Mouse (Mus musculus) urinary bladder, postnatal 25 days (tissue): ENCODE measurements around the gene Clrn1.
"Not testable (repeated sequence)": the region's sequence is repeated elsewhere in the genome, so short reads cannot be mapped to it uniquely, and the experiment has no call there.

Experiments
- DNase-seq: peaks from one replicate; pipeline ENCODE4 v3.0.0; 2022; ENCODE audit warnings: low spot score

Gene Clrn1

DNA sequence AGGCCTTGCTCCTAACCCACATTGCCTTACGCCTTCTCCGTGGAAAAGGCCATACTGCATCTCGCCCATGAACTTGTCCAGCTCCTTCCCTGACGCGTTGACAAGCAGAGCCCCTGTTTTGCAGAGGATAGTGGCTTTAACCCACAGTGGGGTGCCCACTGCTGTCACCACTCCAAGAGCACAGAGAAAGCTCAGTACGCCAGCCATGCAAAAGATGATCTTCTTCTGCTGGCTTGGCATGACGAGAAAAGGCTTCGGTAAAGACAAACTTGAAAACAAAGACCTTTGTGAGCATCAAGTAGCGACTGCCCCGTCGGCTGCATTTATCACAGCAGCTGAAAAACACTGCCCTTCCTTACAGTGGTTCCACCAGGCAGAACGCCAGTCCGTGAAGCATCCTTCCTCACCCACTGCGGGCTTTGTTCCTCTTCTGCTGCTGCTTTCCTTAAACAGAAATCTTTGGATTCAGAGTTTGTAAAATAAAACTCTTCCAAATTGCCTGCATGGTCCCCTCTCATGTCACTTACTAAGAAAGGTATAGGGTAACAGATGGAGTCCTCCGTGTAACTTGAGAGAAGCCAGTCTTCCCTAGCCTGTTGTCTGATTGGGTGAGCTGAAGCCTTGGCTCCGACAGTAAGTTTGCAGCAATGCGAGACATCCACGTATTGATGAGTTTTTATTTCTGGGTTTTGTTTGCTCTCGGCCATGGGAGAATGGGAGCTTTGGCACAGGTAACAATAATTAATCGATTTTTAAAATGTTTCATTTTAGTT is at the start of gene Clrn1:
Clrn1 (minus strand) TSS at position 540 of the 773 bp plus-strand sequence.
- no peak for DNase-seq

GRCm38 (mm10) chr3:58924027-58924426 is 38.9 kb upstream of the Clrn1 start:
- DNase-seq, result no peak

DNA sequence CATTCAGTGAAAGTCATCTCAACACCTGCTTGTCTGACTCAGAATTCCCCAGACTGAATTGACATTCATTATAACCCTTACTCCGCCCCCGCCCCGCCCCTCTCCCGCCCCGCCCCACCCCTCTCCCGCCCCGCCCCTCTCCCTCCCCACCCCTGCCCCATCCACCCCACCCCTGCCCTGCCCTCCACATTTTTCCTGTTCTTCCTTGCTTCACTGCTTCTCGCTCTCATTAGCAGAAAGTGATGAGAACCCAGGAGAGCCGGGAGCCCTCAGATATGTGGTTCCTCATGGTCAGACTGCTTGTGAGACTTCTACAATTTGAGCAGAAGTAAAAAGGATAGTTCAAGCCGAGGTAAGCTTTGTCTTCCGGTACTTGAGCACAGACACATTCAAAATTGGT is 38.0 kb upstream of the Clrn1 start:
- DNase-seq, result no peak

GRCm38 (mm10) chr3:58922636-58923035 is 37.5 kb upstream of the Clrn1 start:
- no peak for DNase-seq

- DNase-seq, result no peak
Observed at GRCm38 (mm10) chr3:58921316-58921715, 36.2 kb upstream of the Clrn1 start.

DNA sequence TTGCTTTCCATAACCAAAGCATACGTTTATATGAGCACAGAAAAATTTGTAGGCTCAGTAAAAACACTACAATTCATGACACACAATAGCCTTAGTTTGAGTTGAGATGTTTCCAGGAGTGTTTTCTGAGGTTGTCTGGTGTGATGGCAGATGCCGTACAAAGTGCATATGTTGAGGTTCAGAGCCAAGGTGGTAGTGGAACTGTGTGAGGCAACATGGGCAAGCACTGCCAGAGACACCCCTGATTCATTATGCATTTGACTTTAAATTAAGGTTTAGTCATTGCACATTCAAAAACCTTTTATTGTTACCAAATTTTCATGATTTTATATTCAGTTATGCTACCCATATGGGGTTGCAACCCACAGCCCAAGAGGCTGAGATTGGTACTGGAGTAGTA is 19.5 kb upstream of the Clrn1 start:
- DNase-seq, result no peak

DNA sequence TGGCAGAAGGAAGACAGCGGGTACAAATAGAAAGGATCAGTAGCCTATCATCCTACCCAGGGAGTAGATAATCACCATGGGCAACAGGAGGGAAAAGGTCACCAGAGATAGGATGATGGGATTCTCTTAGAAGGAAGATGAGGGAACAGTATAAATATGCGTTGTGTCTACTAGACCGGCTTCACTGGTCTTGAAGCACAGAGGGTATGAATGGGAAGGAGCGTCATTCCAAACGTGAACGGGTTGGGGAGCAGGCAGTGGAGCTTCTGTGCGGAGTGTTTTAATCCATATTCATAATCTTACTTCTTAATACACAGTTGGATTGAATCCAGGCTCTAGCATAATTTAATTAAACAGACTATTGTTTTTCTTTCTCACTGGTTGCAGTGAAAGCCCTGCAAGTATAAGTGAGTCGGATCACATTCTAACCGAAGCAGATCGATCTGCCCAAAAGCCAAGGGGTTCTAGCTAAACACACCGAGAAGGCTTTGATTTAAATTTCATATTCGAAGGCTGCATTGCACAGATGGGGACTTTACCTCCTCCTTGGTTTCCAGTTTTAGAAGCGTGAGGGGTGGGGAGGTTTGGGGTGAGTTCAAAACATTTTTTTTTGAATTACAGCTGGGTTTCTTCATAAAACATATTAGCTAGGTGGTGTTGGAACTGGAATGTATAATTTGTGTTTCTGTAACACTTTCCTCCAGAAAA is 17.1 kb upstream of the Clrn1 start:
- DNase-seq, result no peak

- DNase-seq, result no peak
Observed at GRCm38 (mm10) chr3:58895131-58895530, 10.0 kb upstream of the Clrn1 start.

- no peak for DNase-seq
Observed at GRCm38 (mm10) chr3:58894529-58894928, 9.4 kb upstream of the Clrn1 start.

DNA sequence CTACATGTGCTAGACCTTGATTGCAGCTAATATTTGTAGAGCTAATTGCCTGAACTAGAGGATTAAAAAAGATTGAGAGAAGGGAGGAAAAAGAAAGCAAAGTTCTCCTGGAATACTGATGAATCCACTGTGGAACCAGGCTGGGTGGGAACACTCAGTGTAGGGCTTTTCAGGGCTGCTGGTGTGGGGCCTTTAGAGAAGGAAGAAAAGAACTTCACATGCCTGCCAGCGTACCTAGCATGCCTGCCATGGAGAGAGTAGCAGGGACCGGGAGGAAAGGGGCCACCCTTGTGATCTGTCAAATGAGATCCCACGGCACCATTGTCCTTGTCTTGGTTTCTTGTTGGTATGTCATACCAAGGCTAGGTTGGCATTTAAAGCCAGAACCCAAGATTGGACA is 4.5 kb upstream of the Clrn1 start:
- no peak for DNase-seq

DNA sequence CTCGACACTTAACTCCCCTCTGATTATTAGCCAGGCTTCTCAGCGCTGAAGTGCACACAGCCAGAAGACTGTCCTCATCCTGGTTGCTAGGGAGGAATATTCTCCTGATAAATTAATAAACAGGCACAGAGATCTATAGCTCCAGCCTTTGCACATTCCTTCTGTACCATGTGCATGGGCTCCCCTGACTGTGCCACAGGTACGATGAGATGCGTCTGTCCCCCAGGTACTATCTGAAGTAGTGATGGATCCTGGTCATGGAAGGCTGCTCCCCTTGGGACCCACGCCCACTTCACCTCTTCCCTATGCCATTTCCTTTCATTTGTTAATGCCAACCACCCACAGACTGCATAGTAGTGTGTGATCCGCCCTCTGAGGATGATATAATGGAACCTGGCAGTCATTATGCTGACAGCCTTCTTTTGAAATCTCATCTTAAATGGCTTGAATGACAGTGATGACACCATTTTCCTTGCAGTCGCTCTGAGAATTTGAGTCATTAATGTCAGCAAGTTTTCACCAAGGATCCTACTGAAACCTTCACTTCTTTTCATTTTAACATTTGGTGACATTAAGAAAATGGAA is 3.1 kb upstream of the Clrn1 start:
- no peak for DNase-seq

DNA sequence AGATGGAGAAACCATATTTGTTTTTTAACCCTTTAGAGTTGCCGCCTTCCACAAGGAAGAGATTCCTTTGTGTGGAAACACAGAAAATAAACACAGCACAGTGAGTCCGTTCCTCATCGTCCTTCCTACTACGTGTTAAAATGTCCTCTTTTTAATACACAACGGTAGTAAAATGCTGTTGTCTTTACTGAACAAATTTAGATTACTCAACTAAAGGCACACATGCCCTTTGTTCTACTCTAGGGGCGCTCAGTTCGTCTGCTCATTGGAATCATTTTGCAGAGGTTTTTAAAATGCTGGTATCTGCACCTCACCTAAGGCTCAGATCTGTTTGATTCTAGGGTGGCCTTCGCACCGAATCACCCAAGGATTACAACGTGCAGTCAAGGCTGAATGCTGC is 2.6 kb upstream of the Clrn1 start:
- DNase-seq, result no peak

DNA sequence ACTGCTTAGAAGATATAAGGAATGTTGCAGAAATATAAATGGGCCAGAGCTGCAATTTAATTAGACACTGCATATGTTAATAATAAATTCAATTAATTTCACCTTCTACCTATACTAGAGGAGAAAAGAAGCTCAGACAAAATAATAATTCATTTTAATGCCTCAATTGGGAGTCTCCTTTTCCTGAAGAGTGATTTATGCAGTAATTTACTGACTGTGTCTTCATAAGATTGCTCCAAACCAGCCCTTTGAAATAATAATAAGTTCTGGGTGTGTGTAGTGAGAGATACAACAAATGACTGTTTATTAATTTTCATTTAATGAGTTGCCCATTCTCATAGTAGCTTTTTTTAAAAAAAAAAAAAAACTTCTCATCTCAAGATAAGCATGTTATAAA is 1.6 kb downstream of the Clrn1 start:
- no peak for DNase-seq

GRCm38 (mm10) chr3:58882878-58883510 is 2.1 kb downstream of the Clrn1 start:
- DNase-seq, result peak; percentile 9

DNA sequence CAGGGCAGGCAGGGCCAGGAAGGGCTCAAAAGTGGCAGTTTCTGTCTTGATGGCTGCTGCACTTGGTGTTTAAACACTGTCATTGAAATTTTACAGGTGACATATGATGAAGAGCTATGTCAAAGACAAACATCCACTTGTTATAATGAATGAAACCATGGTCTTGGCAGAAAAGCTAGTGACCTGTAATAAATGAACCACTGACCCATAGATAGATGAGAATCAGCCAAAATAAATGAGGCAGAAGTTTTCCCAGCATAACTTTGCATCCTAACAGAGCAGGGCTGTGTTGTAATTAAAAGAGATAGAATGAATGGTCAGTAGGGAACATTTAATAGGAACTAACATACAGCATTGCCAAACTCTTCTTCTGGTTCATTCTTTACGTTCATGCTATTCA is 4.1 kb downstream of the Clrn1 start:
- no peak for DNase-seq

GRCm38 (mm10) chr3:58880181-58880580 is 5.0 kb downstream of the Clrn1 start:
- DNase-seq, result no peak

DNA sequence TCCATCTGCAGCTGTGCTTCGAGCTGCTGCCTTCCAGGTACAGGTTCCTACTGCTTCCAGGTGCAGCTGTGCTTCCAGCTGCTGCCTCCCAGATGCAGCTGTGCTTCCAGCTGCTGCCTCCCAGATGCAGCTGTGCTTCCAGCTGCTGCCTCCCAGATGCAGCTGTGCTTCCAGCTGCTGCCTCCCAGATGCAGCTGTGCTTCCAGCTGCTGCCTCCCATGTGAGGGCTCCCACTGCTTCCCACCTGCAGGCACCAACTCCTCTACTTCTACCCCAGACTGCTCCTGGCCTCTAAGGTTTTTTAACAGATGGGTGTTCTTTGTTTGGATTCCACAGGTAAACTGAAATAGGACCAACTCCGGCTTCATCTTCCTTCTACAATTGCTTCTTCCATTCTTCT is 13.3 kb downstream of the Clrn1 start:
- not testable (repeated sequence) for DNase-seq

- no peak for DNase-seq
Observed at GRCm38 (mm10) chr3:58865690-58866089, 19.4 kb downstream of the Clrn1 start.

GRCm38 (mm10) chr3:58862976-58863375 is 22.2 kb downstream of the Clrn1 start:
- DNase-seq, result no peak

DNA sequence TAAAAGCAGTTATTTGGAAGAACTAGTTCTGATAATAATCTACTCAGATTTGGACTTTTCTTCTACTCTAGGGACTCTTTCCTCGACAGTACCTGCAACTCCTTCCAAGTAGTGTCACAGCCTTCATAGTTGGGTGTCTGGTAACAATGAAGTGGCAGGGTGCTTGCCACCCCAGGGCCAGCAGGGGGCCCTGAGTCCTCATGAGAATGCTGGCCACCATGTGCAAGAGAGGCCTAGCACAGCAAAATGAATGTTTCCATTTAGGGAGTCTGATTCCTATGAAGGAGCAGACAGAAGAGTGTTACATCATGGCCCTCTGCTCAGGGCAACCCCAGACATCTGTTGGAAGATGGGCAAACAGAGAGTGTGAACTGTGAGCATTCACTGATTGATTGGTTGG is 41.7 kb downstream of the Clrn1 start:
- peak; percentile 4 for DNase-seq

DNA sequence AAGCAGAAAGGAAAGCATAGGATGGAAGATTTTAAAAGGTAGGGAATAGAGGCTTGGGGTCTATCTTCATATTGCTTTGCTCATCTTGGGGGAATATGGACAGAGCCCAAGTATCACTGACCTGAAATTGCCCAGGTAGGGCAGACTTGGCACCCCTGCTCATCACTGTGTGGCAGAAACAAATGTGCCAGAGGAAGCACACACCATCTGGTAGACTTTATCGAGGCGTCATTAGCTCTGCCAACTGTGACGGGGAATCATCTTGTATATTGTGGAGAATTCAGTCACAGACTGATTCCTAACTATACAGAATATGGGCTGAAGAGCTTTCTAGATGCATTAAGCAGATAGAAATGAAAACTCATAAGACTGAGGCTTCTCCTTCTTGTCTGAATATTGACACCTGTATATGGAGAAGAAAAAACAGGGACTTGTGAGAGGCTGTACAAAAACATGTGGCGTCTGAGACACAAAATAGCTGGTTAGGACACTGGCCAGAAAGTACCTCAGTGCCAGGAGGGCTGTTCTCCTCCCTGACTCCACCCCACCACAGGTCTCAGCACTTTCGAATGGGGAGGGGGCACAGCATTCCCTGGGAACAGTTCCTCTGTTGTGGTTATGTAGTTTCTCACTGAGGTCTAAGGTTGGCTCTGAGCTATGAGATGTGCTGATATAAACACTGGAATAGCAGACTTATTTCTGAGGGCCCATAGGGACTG is 51.5 kb downstream of the Clrn1 start:
- no peak for DNase-seq

GRCm38 (mm10) chr3:58832888-58833287 is 52.3 kb downstream of the Clrn1 start:
- no peak for DNase-seq
